Mouse (Mus musculus) brain, embryonic 14.5 days (tissue): ENCODE data around the gene Olfr1370.

Source experiments
- CTCF ChIP-seq: fragments of 200-500 bp; IDR thresholded peaks from 2 replicates; pipeline ENCODE4 v1.5.1; 2012; ENCODE audit warnings: inconsistent platforms, mild to moderate bottlenecking, moderate library complexity, borderline replicate concordance; ENCODE audit not compliant: insufficient read depth, insufficient read length; ENCODE audit errors: extremely low read depth
- POLR2A ChIP-seq: fragments of 200-500 bp; IDR thresholded peaks from 2 replicates; pipeline ENCODE4 v1.6.1; 2012; ENCODE audit warnings: mild to moderate bottlenecking, inconsistent platforms, borderline replicate concordance; ENCODE audit not compliant: poor library complexity, insufficient read depth, insufficient read length, severe bottlenecking; ENCODE audit errors: extremely low read depth

DNA sequence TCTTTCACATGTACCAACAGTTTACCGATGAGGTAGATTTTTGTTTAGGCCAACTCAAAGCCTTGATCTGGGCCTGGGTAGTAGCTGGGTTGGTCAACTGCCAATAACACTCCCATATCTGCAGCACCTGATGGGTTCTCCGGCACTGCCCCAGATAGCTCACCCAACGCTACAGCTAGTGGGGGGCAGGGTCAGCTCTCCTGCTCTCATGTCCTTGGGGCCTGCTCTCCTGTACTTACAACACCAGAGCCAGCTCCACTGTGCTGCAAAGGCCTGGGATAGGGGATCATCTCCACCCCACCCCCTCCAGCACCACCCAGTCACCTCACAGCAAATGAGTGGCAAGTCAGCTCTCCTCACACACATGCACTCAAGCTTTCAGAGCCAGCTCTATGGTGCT, 35.0 kb upstream of the Olfr1370 start:
- TF ChIP-seq CTCF = no peak
- no peak for TF ChIP-seq POLR2A
